Mouse (Mus musculus) liver, postnatal 0 days (tissue): ENCODE measurements around the gene Ttc39a. TPM values are rescaled to one million over a fixed set of nuclear protein-coding genes. Genes with fewer than 3 reads are reported as not detected.

Experiments used
- ATAC-seq: fragments of 200-750 bp; cut with Nextera tagmentation; 2 replicates; pipeline ENCODE4 v1.8.0; 2017; ENCODE audit warnings: mild to moderate bottlenecking, moderate library complexity
- DNase-seq: peaks from one replicate; pipeline ENCODE4 v3.0.0-alpha.2; 2016
- H3K27ac ChIP-seq: fragments of 300-500 bp; sonication (generic); 2 replicates; pipeline ENCODE4 v1.5.1; 2014; ENCODE audit warnings: antibody characterized with exemption, moderate library complexity, mild to moderate bottlenecking, low read depth
- H3K27me3 ChIP-seq: fragments of 300-500 bp; sonication (generic); 2 replicates; pipeline ENCODE4 v1.6.1; 2014; ENCODE audit warnings: low read length, control low read depth, mixed read lengths; ENCODE audit not compliant: insufficient read depth
- H3K36me3 ChIP-seq: fragments of 300-500 bp; sonication (generic); replicated peaks from 2 replicates; pipeline ENCODE4 v1.6.1; 2014; ENCODE audit warnings: mild to moderate bottlenecking, control low read depth, low read length, moderate library complexity, mixed read lengths; ENCODE audit not compliant: insufficient read depth
- H3K4me1 ChIP-seq: fragments of 300-500 bp; sonication (generic); 2 replicates; pipeline ENCODE4 v1.6.1; 2014; ENCODE audit warnings: antibody characterized with exemption, mild to moderate bottlenecking, control low read depth; ENCODE audit not compliant: insufficient read depth
- H3K4me2 ChIP-seq: fragments of 300-500 bp; sonication (generic); 2 replicates; pipeline ENCODE4 v1.6.1; 2014; ENCODE audit warnings: low read depth, mild to moderate bottlenecking, low read length, moderate library complexity, mixed read lengths
- H3K4me3 ChIP-seq: fragments of 300-500 bp; sonication (generic); 2 replicates; pipeline ENCODE4 v1.5.1; 2014; ENCODE audit warnings: low read depth, low read length
- H3K9ac ChIP-seq: fragments of 300-500 bp; sonication (generic); replicated peaks from 2 replicates; pipeline ENCODE4 v1.6.1; 2014; ENCODE audit warnings: mild to moderate bottlenecking, moderate library complexity
- H3K9me3 ChIP-seq: fragments of 300-500 bp; sonication (generic); 2 replicates; pipeline ENCODE4 v1.6.1; 2016; ENCODE audit warnings: mild to moderate bottlenecking, control low read depth, low read length, mixed read lengths
- CTCF ChIP-seq: sonication (generic); IDR thresholded peaks from 2 replicates; pipeline ENCODE4 v1.5.1; 2016; ENCODE audit warnings: antibody characterized with exemption, low read depth
- EP300 ChIP-seq: IDR thresholded peaks from 2 replicates; pipeline ENCODE4 v1.6.1; 2016; ENCODE audit warnings: antibody characterized with exemption, low read depth, mild to moderate bottlenecking
- WGBS: fragments of 180-500 bp; shearing (Covaris S2); extraction: QIAGEN DNeasy Blood & Tissue Kit; methylation state at CpG from one replicate; pipeline ENCODE4 v1.1.7; 2014; ENCODE audit not compliant: insufficient replicate concordance; 5-methylcytosine and 5-hydroxymethylcytosine counted together
- polyA plus RNA-seq: library from polyadenylated mRNA; unstranded; fragments of >200 nt; fragmentation: Nextera tagmentation; extraction: Ambion mirVana; gene quantifications from 2 replicates; pipeline ENCODE4 v1.2.1, GENCODE M21; 2015

Gene Ttc39a
- polyA plus RNA-seq, 1 experiment from 2014 or later: 5.0 TPM

DNA sequence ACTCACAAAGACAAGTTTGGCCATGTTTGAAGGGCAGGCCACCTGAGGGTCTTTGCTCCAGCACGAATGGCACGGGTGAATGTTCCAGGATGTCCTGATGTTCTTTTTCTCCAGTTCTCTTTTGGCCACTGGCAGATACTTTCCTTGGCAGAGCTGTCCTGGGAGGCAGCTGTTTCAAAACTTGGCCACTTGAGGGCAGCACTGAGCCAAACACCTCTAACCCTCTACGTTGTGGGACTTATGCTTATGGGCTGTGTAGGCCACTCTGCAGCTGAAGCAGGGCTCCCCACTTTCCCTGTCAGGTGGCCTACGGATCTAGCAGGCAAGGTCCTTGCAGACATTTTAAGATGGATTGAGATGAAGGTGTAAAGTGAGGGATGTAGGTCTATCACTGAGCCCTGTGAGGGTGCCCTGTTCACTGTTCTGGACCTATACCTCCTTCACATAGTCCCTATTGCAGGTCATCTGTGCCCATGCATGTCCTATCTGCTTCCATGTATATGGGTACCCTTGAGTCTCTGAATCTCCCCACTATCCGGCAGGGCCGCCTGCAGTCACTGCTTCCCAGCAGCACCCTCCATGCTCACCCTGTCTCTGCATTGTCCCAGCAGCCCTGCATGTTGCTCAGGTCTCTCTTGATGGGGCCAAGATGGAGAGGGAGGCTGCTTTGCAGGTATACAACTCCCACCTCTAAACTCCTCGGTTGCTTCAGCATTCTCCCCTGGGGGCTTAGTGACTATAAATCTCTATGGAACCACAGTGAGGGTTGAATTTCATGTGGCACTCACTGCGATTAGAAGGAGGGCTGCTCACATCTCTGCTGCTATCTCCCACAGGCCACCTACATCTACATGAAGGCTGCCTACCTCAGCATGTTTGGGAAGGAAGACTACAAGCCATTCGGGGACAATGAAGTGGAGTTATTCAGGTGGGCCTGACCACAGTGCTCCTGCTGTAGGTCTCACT, 31.8 kb downstream of the Ttc39a start:
- 46% methylated on average over 9 of the region's 9 CpGs for WGBS
- peak; percentile 96 for TF ChIP-seq CTCF
- TF ChIP-seq EP300: no peak
- Histone ChIP-seq H3K4me3 (no peak overlapping the region), H3K9ac (no peak overlapping the region; the same call in 1 of the 2 replicates), H3K4me1 (peaks cover 41% of the 10 kb centered on the region), H3K36me3 (peaks cover under 1% of the 10 kb centered on the region), H3K27ac (peak overlapping the region; percentile 92), H3K4me2 (peak overlapping the region; percentile 50), H3K9me3 (no peaks in the 10 kb centered on the region), H3K27me3 (no peaks in the 10 kb centered on the region)
- ATAC-seq (peak; percentile 53), DNase-seq (peak; percentile 85)

DNA sequence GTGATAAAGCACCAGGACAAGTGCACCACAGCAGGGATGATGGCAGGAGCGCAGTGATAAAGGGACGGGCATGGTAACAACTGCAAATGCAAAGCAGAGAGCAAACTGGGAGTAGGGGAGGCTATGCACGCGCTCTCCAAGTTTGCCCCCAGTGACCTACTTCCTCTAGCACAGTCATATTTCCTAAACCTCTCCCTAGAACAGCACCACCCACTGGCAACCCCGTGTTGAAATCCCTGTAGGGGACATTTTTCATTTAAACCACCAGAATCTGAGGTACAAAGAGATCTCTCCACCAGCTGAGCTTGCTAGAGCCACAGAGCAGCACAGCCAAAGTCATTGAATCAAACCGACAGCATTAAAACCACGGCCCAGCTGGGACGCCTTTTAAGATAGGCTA, 32.7 kb downstream of the Ttc39a start:
- peak; percentile 49 for TF ChIP-seq CTCF
- TF ChIP-seq EP300: no peak
- Histone ChIP-seq H3K9me3 (no peaks in the 10 kb centered on the region), H3K4me1 (peaks cover 50% of the 10 kb centered on the region), H3K27me3 (no peaks in the 10 kb centered on the region), H3K27ac (peak overlapping the region; percentile 92), H3K4me2 (peak overlapping the region; percentile 50), H3K36me3 (peaks cover 10% of the 10 kb centered on the region), H3K4me3 (no peak overlapping the region), H3K9ac (peak overlapping the region; percentile 55)
- ATAC-seq (no peak), DNase-seq (no peak)
- WGBS: 62% methylated on average over 8 of the region's 8 CpGs

GRCm38 (mm10) chr4:109439825-109440248, 33.4 kb downstream of the Ttc39a start:
- WGBS: 54% methylated on average over 3 of the region's 3 CpGs
- peak; percentile 95 for TF ChIP-seq EP300
- TF ChIP-seq CTCF: no peak
- H3K27ac ChIP-seq: peak overlapping the region; percentile 92
- ATAC-seq (peak; percentile 89), DNase-seq (peak; percentile 60)
- peak overlapping the region; percentile 50 for H3K4me2 ChIP-seq
- peaks cover 53% of the 10 kb centered on the region for H3K4me1 ChIP-seq
- no peak overlapping the region for H3K4me3 ChIP-seq
- peaks cover 11% of the 10 kb centered on the region for H3K36me3 ChIP-seq
- no peaks in the 10 kb centered on the region for H3K9me3 ChIP-seq
- H3K27me3 ChIP-seq: no peaks in the 10 kb centered on the region
- peak overlapping the region; percentile 55 for H3K9ac ChIP-seq

DNA sequence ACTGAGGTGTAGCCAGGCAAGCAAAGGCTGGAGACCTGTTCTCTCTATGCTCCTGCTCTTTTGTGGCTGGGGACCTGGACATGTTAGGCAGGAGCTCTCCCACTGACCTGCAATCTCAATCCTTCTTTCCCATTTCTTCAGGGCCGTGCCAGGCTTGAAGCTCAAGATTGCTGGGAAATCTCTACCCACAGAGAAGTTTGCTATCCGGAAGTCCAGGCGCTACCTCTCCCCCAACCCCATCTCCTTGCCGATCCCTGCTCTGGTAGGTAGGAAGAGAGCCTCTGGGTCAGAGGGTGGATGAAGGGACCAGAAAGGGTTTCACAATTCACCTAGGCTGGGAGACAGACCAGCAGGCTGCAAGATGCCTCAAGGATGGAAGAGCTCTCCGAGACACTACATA, 34.0 kb downstream of the Ttc39a start:
- peak overlapping the region; percentile 92 for H3K27ac ChIP-seq
- DNase-seq (no peak), ATAC-seq (no peak)
- WGBS: 87% methylated on average over 5 of the region's 5 CpGs
- peaks cover 11% of the 10 kb centered on the region for H3K36me3 ChIP-seq
- peak overlapping the region; percentile 55 for H3K9ac ChIP-seq
- peak overlapping the region; percentile 50 for H3K4me2 ChIP-seq
- H3K4me1 ChIP-seq: peaks cover 57% of the 10 kb centered on the region
- no peaks in the 10 kb centered on the region for H3K27me3 ChIP-seq
- H3K4me3 ChIP-seq: no peak overlapping the region; the same call in 1 of the 2 replicates
- no peak for TF ChIP-seq CTCF
- TF ChIP-seq EP300: no peak
- no peaks in the 10 kb centered on the region for H3K9me3 ChIP-seq

DNA sequence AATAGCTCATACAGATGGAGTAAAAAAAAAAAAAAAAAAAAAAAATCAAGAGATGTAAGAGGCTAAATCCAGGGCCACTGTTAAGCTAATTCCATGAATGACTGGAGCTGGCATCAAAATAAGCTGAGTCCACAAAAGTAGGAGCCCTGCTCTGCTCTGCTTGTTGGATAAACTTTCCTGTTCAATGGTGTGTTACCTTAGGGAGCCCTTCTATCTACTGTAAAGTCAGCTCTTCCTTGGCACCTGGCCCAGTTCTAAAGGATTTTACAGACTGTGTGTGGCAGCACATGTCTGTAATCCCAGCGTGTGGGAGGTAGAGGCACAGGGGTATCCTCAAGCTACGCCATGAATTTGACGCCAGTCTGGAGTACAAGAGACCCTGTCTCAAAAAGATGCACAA, 34.6 kb downstream of the Ttc39a start:
- H3K9ac ChIP-seq: no peak overlapping the region

GRCm38 (mm10) chr4:109442126-109442525, 35.7 kb downstream of the Ttc39a start:
- Histone ChIP-seq H3K4me3 (no peak overlapping the region), H3K4me1 (peaks cover 66% of the 10 kb centered on the region), H3K4me2 (peak overlapping the region; percentile 16; the same call in 1 of the 2 replicates), H3K27ac (peak overlapping the region; percentile 50; the same call in 1 of the 2 replicates), H3K27me3 (no peaks in the 10 kb centered on the region), H3K36me3 (peaks cover 11% of the 10 kb centered on the region), H3K9me3 (no peaks in the 10 kb centered on the region), H3K9ac (no peak overlapping the region)
- no peak for DNase-seq
- 84% methylated on average over 7 of the region's 7 CpGs for WGBS
- no peak for ATAC-seq
- no peak for TF ChIP-seq CTCF
- TF ChIP-seq EP300: no peak

More for the DNA sequence above, 34.6 kb downstream of the Ttc39a start:
- Histone ChIP-seq H3K27ac (no peak overlapping the region), H3K4me1 (peaks cover 63% of the 10 kb centered on the region), H3K9me3 (no peaks in the 10 kb centered on the region), H3K36me3 (peaks cover 11% of the 10 kb centered on the region), H3K4me3 (no peak overlapping the region), H3K27me3 (no peaks in the 10 kb centered on the region), H3K4me2 (no peak overlapping the region)
- TF ChIP-seq CTCF: no peak
- no peak for TF ChIP-seq EP300
- DNase-seq: no peak
- 84% methylated on average over 3 of the region's 3 CpGs for WGBS
- ATAC-seq: no peak
